Mouse (Mus musculus): ENCODE data around the gene Zfp593. TPM values are rescaled to one million over a fixed set of nuclear protein-coding genes. Genes with fewer than 3 reads are reported as not detected.

Zfp593 gene
- polyA plus RNA-seq, 1 experiment = 8.0 TPM

DNA sequence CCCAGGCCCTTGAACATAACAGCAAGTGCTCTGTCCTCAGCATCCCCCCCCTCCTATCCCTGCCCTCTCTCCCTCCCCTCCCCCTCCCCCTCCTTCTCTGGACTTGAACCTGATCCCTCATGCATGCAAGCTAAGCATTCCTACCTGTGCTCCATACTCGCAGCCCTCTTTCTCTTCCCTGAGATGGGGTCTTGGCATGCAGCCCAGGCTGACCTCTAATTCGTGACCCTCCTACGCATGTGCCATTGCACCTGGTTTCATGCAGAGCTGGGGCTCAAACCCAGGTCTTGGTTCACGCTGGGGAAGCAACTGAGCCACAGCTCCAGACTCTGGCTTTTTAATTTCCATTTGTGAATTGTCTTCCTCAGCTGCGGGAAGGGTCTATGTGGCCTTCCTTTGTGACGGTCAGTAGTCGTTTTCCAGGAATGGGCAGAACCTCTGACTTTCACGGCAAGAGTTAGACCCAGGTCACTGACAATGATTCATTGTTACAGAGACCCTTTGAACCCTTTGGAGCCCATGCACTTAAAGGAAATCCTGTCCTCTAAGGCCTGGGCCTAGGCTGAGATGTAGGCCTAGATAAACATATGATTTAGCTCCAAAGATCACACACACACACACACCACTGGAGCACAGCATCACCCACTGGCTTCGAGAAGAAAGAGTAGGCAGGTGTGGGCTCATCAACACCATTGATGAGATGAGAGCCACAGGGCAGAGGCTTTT is 20.6 kb upstream of the Zfp593 start:
- Histone ChIP-seq H3K4me1 (ENCODE audit: control insufficient read depth, insufficient read depth, low read length) (no peaks in the 10 kb centered on the region), H3K4me3 (replicated peaks; ENCODE audit: control insufficient read depth, low read depth, low read length) (no peak overlapping the region), H3K27ac (ENCODE audit: control insufficient read depth, insufficient read depth, low read depth, low read length, poor library complexity) (no peak overlapping the region)
- no peak for TF ChIP-seq CTCF (IDR thresholded peaks at IDR 0.05; ENCODE audit: control insufficient read depth, insufficient read depth, low read length)
- TF ChIP-seq POLR2A (IDR thresholded peaks at IDR 0.05; ENCODE audit: borderline replicate concordance, control insufficient read depth, low read depth, low read length) = no peak
- WGBS = 77% methylated on average over 9 of the region's 9 CpGs

DNA sequence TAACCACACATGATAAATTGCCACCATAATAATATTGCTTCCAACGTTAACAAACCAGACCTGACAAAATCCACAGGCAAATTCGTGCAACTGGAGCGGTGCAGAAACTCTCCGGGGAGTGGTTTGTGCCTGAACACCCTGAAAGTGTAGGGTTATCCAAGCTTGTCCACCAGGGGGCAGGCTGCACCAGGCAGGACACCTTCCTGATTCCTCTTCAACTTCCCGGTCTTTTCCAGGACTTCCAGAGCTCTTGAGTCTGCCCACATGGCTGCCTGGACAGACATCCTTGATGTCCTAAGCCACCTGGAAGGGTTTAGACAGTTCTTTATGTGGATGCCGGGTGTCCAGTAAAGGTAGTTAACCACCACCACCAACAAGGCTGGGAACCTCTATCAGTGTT is 17.8 kb upstream of the Zfp593 start:
- H3K27ac ChIP-seq (ENCODE audit: control insufficient read depth, insufficient read depth, low read depth, low read length, poor library complexity) = no peak overlapping the region
- TF ChIP-seq POLR2A (IDR thresholded peaks at IDR 0.05; ENCODE audit: borderline replicate concordance, control insufficient read depth, low read depth, low read length) (no peak), CTCF (IDR thresholded peaks at IDR 0.05; ENCODE audit: control insufficient read depth, insufficient read depth, low read length) (peak; percentile 85)
- no peak overlapping the region for H3K4me3 ChIP-seq (replicated peaks; ENCODE audit: control insufficient read depth, low read depth, low read length)
- H3K4me1 ChIP-seq (ENCODE audit: control insufficient read depth, insufficient read depth, low read length) = no peaks in the 10 kb centered on the region
- whole genome bisulfite sequencing = 44% methylated on average over 6 of the region's 6 CpGs

DNA sequence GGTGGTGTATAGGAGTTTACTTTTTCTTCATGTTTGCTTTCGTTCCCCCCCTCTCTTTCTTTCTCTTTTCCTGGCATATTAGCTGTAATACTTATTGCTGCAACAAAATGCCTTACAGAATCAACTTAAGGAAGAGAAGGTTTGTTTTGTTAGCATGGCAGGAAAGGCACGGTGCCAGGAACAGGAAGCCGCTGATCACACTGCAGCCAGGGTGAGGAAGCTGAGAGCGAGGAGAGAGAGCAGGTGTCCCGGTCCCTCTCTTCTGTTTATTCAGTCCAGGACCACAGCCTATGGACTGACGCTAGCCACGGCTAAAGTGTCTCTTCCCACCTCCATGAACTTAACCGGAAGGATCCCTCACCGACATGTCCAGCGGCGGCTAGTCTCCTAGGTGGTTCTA is 13.0 kb upstream of the Zfp593 start:
- WGBS = 12% methylated on average over 11 of the region's 11 CpGs
- TF ChIP-seq POLR2A (IDR thresholded peaks at IDR 0.05; ENCODE audit: borderline replicate concordance, control insufficient read depth, low read depth, low read length) (no peak), CTCF (IDR thresholded peaks at IDR 0.05; ENCODE audit: control insufficient read depth, insufficient read depth, low read length) (no peak)
- Histone ChIP-seq H3K27ac (ENCODE audit: control insufficient read depth, insufficient read depth, low read depth, low read length, poor library complexity) (no peak overlapping the region), H3K4me3 (replicated peaks; ENCODE audit: control insufficient read depth, low read depth, low read length) (no peak overlapping the region), H3K4me1 (ENCODE audit: control insufficient read depth, insufficient read depth, low read length) (no peaks in the 10 kb centered on the region)

DNA sequence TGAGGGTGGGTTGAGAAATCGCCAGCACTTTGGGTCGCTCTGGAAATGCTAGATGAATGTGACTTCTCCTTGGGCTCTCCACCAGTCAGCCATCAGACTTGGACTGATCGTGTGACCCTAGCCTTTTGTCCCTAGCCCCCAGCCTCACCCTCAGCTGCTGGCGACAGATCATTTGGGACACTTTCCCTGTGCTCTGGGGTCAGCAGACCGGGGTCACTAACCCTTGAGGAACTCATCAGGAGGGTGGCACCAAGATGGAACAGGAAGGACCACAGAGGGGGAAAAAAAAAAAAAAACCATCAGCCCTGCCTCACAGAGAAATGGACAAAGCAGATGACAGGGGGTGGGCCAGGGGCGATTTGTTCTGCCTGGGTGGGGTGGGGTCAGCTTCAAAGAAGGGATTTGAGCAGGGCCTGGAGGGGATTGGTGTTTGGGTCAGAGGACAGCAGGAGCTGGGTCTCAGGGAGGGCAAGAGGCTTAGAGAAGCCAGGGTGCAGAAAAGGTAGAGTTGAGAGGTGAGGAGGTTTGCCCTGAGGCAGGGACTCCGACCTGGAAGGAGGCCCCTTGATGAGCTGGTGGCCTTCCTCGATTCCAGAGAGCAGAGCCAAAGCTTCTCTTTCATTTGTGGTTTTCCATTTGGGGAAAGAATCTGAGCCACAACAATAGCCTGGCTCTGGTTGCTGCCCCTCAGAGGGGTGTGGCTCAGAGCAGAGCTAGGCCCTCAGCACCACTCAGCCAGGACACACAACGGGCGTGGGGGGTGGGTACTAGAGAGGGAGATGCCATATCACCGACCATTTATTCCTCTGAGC is 12.0 kb upstream of the Zfp593 start:
- 50% methylated on average over 11 of the region's 11 CpGs for WGBS
- TF ChIP-seq CTCF (IDR thresholded peaks at IDR 0.05; ENCODE audit: control insufficient read depth, insufficient read depth, low read length) (no peak), POLR2A (IDR thresholded peaks at IDR 0.05; ENCODE audit: borderline replicate concordance, control insufficient read depth, low read depth, low read length) (no peak)
- Histone ChIP-seq H3K4me3 (replicated peaks; ENCODE audit: control insufficient read depth, low read depth, low read length) (no peak overlapping the region), H3K4me1 (ENCODE audit: control insufficient read depth, insufficient read depth, low read length) (no peaks in the 10 kb centered on the region), H3K27ac (ENCODE audit: control insufficient read depth, insufficient read depth, low read depth, low read length, poor library complexity) (no peak overlapping the region)

DNA sequence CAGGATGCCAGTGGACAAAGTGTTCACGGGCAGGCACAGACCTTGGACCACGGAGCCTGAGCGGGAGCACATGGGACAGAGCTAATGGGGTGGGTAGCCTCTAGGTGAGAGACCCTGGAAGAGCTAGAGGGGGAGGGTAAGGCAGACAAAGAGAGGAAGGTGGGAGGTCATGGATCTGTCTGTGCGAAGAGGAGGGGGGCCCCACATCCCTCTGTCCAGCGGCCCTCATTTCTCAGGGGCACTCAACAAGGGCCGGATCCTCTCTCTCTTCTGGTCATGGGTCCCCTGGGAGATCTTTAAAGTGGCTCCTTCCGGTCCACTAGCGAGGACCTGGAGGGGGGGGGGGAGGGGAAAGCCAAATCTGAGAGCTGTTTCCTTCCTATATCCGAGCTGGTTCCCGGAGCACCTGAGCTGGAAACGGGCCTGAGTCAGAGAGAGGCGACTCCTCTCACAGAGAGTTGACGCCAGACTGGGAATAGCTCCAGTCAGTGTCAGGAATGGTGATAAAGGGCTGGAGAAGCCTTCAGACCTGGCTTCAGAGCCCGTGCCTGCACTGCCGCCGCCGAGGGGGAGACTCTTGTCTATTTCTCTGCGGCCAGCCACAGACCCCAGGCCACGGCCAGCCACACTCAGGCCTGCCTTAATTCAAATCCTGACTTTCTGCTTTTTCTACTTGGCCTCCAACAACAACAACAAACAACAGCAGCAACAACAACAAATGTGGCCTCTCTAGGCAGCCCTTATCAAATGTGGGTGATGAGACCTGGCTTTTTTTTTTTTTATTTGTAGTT is 11.2 kb upstream of the Zfp593 start:
- no peak overlapping the region for H3K27ac ChIP-seq (ENCODE audit: control insufficient read depth, insufficient read depth, low read depth, low read length, poor library complexity)
- H3K4me3 ChIP-seq (replicated peaks; ENCODE audit: control insufficient read depth, low read depth, low read length) = no peak overlapping the region
- TF ChIP-seq POLR2A (IDR thresholded peaks at IDR 0.05; ENCODE audit: borderline replicate concordance, control insufficient read depth, low read depth, low read length) = no peak
- TF ChIP-seq CTCF (IDR thresholded peaks at IDR 0.05; ENCODE audit: control insufficient read depth, insufficient read depth, low read length) = no peak
- WGBS = 64% methylated on average over 19 of the region's 19 CpGs
- no peaks in the 10 kb centered on the region for H3K4me1 ChIP-seq (ENCODE audit: control insufficient read depth, insufficient read depth, low read length)

DNA sequence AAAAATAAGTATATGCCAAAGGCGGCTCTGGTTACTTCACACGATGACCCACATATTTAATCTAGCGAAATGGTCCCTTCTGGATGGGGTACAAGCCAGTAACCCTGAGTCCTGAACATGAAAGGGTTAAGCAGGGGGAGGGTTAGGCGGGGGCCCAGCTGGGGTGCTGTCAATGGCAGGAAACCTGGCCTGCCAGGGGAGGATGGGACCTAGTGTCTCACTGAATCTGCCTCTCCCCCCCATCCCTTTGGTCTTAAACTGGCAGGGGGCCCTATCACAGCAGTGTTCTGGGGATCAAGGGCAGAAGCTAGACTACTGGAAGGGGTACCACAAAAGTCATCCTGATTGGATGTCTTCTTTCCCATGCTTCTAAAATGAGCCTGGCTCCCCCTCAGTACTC is 10.5 kb upstream of the Zfp593 start:
- TF ChIP-seq CTCF (IDR thresholded peaks at IDR 0.05; ENCODE audit: control insufficient read depth, insufficient read depth, low read length) = no peak
- no peak for TF ChIP-seq POLR2A (IDR thresholded peaks at IDR 0.05; ENCODE audit: borderline replicate concordance, control insufficient read depth, low read depth, low read length)

DNA sequence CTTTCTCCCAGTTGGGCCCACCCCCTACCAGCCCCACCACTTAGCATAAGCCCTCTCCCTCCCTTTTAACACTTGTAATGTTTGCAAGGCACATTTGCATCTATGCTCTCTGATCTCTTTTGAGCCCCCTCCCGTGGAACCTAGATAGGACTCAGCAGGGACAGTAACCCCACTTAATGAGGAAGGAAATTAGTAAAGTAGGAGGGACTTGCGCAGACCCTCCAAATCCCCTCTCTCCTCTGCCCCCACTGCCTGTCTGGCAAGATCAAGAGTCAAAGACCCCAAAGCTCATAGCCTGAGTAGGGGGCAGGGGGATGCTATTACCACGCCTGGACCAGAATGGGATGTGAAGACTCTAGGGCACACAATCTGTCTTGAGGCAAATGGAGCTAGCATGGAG is 9.4 kb upstream of the Zfp593 start:
- Histone ChIP-seq H3K4me3 (replicated peaks; ENCODE audit: control insufficient read depth, low read depth, low read length) (no peak overlapping the region), H3K4me1 (ENCODE audit: control insufficient read depth, insufficient read depth, low read length) (no peaks in the 10 kb centered on the region), H3K27ac (ENCODE audit: control insufficient read depth, insufficient read depth, low read depth, low read length, poor library complexity) (no peak overlapping the region)
- TF ChIP-seq CTCF (IDR thresholded peaks at IDR 0.05; ENCODE audit: control insufficient read depth, insufficient read depth, low read length) = no peak
- WGBS = 62% methylated on average over 3 of the region's 3 CpGs

More for the DNA sequence above, 10.5 kb upstream of the Zfp593 start:
- no peak overlapping the region for H3K4me3 ChIP-seq (replicated peaks; ENCODE audit: control insufficient read depth, low read depth, low read length)
- no peak overlapping the region for H3K27ac ChIP-seq (ENCODE audit: control insufficient read depth, insufficient read depth, low read depth, low read length, poor library complexity)
- WGBS = 66% methylated on average over 4 of the region's 4 CpGs
- no peaks in the 10 kb centered on the region for H3K4me1 ChIP-seq (ENCODE audit: control insufficient read depth, insufficient read depth, low read length)

DNA sequence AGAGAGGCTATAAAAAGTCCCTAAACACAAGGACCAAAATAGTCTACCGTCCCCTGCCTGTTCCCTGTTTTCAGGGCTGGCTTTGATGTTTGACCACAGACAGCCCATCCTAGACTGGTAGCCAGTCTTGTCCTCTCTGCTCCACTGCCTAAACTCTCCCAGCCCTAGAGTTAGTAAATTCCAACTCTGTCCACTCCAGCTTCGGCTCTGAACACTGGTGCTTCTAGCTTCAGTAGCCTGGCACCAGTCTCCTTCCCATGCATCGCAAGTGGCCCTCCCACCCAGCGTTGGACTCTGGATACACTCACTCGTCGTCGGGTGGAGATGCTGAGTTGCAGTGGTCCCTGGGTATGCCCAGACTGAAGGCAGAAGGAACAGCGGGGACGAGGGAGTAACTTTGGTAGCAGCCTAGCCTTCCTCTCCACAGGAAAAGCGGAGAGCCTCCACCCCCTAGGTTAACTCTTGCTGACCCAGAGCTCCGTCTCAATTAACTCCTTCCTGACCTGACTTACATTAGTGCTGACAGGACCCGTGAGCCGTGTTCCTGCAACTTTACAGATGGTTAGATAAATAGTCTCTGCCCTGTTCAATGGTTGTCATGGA is 8.4 kb upstream of the Zfp593 start, which contains the start of gene Grrp1:
TSS of gene Grrp1 (minus strand) at position 385 of the 603 bp plus-strand sequence.
- Histone ChIP-seq H3K27ac (ENCODE audit: control insufficient read depth, insufficient read depth, low read depth, low read length, poor library complexity) (no peak within 1 kb of the TSS), H3K4me3 (replicated peaks; ENCODE audit: control insufficient read depth, low read depth, low read length) (no peak within 1 kb of the TSS), H3K4me1 (ENCODE audit: control insufficient read depth, insufficient read depth, low read length) (no peaks in the 10 kb centered on the region)
- WGBS = 19% methylated on average over 13 of the region's 13 CpGs
- TF ChIP-seq CTCF (IDR thresholded peaks at IDR 0.05; ENCODE audit: control insufficient read depth, insufficient read depth, low read length) (no peak), POLR2A (IDR thresholded peaks at IDR 0.05; ENCODE audit: borderline replicate concordance, control insufficient read depth, low read depth, low read length) (no peak)
